Mouse (Mus musculus): Measurements from ENCODE around the gene Tbata.

DNA sequence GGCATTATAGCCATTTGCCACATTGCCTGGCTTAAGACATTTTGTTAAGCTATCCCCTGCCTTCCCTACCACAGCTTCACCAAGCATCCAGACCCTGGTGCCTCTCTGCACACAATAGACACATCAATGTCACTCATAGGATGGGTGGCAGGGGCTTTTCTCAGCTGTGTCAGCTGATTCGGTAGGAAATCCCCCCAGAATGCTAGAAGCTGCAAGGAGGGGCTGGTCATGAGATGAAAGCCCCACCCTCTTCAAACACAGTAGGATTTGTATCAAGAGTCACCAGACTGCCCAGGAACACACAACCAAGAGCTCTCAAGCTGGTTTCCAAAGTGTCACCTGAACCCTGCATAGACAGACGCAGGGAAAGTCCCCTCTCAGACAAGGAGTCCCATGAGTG lies 3.4 kb upstream of the Tbata start:
- no peak for TF ChIP-seq CTCF (IDR thresholded peaks at IDR 0.05; ENCODE audit: low read depth)
- TF ChIP-seq EP300 (IDR thresholded peaks at IDR 0.05; ENCODE audit: low read depth): no peak

All from liver, embryonic 14.5 days (tissue).